Mouse (Mus musculus): ENCODE measurements around the gene Lrrc10.
"Not testable (repeated sequence)": the region's sequence is repeated elsewhere in the genome, so short reads cannot be mapped to it uniquely, and the experiment has no call there.

Gene Lrrc10

GRCm38 (mm10) chr10:117045175-117046056 lies at the start of gene Lrrc10:
Lrrc10 (plus strand) TSS chr10:117045341.
- no peak for DNase-seq

- no peak for DNase-seq
These were observed 49.4 kb upstream of the Lrrc10 start for GRCm38 (mm10) chr10:116995584-116996235.

GRCm38 (mm10) chr10:116996236-116996600 lies 48.9 kb upstream of the Lrrc10 start:
- no peak for DNase-seq

GRCm38 (mm10) chr10:116998716-116999455 lies 46.3 kb upstream of the Lrrc10 start:
- no peak for DNase-seq

- no peak for DNase-seq
These were observed 44.2 kb upstream of the Lrrc10 start for GRCm38 (mm10) chr10:117000975-117001374.

GRCm38 (mm10) chr10:117004695-117005094 lies 40.4 kb upstream of the Lrrc10 start:
- no peak for DNase-seq

- DNase-seq: no peak
These were observed 39.3 kb upstream of the Lrrc10 start for GRCm38 (mm10) chr10:117005707-117006464.

- no peak for DNase-seq
These were observed 35.5 kb upstream of the Lrrc10 start for GRCm38 (mm10) chr10:117009691-117010090.

GRCm38 (mm10) chr10:117011047-117011446 lies 34.1 kb upstream of the Lrrc10 start:
- DNase-seq: no peak

- DNase-seq: no peak
These were observed 31.3 kb upstream of the Lrrc10 start for GRCm38 (mm10) chr10:117013689-117014390.

GRCm38 (mm10) chr10:117014565-117014964 lies 30.6 kb upstream of the Lrrc10 start:
- DNase-seq: no peak

GRCm38 (mm10) chr10:117018281-117018840 lies 26.8 kb upstream of the Lrrc10 start:
- DNase-seq: no peak

GRCm38 (mm10) chr10:117021020-117021754 lies 24.0 kb upstream of the Lrrc10 start:
- DNase-seq: no peak

GRCm38 (mm10) chr10:117023693-117024092 lies 21.4 kb upstream of the Lrrc10 start:
- DNase-seq: no peak

- DNase-seq: not testable (repeated sequence)
These were observed 19.4 kb upstream of the Lrrc10 start for GRCm38 (mm10) chr10:117025776-117026175.

- no peak for DNase-seq
These were observed 19.0 kb upstream of the Lrrc10 start for GRCm38 (mm10) chr10:117026176-117026575.

- DNase-seq: no peak
These were observed 14.0 kb upstream of the Lrrc10 start for GRCm38 (mm10) chr10:117031160-117031559.

GRCm38 (mm10) chr10:117033785-117034184 lies 11.4 kb upstream of the Lrrc10 start:
- DNase-seq: peak; percentile 26 to 76

- no peak for DNase-seq
These were observed 4.8 kb upstream of the Lrrc10 start for GRCm38 (mm10) chr10:117040355-117040754.

GRCm38 (mm10) chr10:117042295-117042694 lies 2.8 kb upstream of the Lrrc10 start:
- DNase-seq: no peak

Data from spleen, adult 18-20 months (tissue).